Mouse (Mus musculus): ENCODE measurements around the gene Btbd2. TPM values are rescaled to one million over a fixed set of nuclear protein-coding genes. Genes with fewer than 3 reads are reported as not detected.
A peak's percentile ranks its signal among the peaks of the same experiment; 100 is the strongest.

Gene Btbd2
- polyA plus RNA-seq, 1 experiment from 2014 or later: 10.7 TPM

DNA sequence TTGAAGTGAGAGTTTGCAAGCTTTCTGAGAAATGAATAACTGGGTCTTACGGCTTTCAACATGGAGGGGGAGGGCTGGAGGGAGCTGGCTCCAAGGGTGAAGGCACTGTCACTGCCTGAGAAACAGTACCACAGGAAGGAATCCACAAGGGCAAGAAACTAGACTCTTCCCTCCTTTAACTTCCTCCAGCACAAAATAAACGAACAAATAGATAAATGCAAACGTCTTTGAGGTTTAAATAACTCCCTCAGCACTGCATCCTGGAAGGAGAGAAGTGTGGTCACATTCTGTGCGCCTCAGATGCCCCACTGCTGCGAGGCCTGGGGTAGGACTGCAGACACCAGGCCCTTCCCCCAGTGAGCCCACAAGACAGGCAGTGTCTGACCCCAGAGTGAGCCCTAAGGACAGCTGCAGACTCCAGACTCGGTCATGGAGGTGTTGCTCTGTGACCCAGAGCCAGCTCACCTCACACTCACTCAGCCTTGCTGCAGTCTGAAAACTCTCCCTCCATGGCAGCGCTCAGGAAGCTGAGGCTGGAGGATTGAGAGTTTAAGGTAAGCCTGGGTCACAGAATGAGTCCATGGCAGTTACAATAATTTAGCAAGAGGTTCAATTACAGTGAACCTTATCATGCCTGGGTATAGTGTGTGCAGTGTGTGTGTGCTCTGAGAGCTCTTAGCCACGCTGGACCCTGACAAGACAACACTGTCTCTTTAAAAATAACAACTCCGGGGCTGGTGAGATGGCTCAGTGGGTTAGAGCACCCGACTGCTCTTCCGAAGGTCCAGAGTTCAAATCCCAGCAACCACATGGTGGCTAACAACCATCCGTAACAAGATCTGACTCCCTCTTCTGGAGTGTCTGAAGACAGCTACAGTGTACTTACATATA lies 39.9 kb upstream of the Btbd2 start:
- TF ChIP-seq CTCF (IDR thresholded peaks at IDR 0.05; ENCODE audit: low read depth) (no peak), EP300 (IDR thresholded peaks at IDR 0.05; ENCODE audit: low read depth) (no peak)
- Histone ChIP-seq H3K9ac (replicated peaks) (peak overlapping the region; percentile 26), H3K9me3 (ENCODE audit: low read length) (no peaks in the 10 kb centered on the region), H3K4me1 (ENCODE audit: insufficient read depth) (peaks cover 93% of the 10 kb centered on the region), H3K4me2 (ENCODE audit: low read depth, low read length) (peak overlapping the region; percentile 47), H3K27me3 (ENCODE audit: insufficient read depth, low read length) (no peaks in the 10 kb centered on the region), H3K4me3 (ENCODE audit: low read depth, low read length) (no peak overlapping the region), H3K36me3 (replicated peaks; ENCODE audit: insufficient read depth, low read length) (peaks cover 10% of the 10 kb centered on the region), H3K27ac (ENCODE audit: low read depth) (peak overlapping the region; percentile 95)
- no peak for DNase-seq
- WGBS (ENCODE audit: insufficient replicate concordance): 32% methylated on average over 11 of the region's 12 CpGs
- ATAC-seq: no peak

- ATAC-seq (no peak), DNase-seq (no peak)
- H3K9me3 ChIP-seq (ENCODE audit: low read length): no peaks in the 10 kb centered on the region
- WGBS (ENCODE audit: insufficient replicate concordance): 37% methylated on average over 10 of the region's 10 CpGs
- peak overlapping the region; percentile 47 for H3K4me2 ChIP-seq (ENCODE audit: low read depth, low read length)
- TF ChIP-seq CTCF (IDR thresholded peaks at IDR 0.05; ENCODE audit: low read depth): no peak
- TF ChIP-seq EP300 (IDR thresholded peaks at IDR 0.05; ENCODE audit: low read depth): no peak
- H3K9ac ChIP-seq (replicated peaks): peak overlapping the region; percentile 26
- H3K27ac ChIP-seq (ENCODE audit: low read depth): peak overlapping the region; percentile 95
- no peak overlapping the region for H3K4me3 ChIP-seq (ENCODE audit: low read depth, low read length)
- peaks cover 89% of the 10 kb centered on the region for H3K4me1 ChIP-seq (ENCODE audit: insufficient read depth)
- peaks cover 12% of the 10 kb centered on the region for H3K36me3 ChIP-seq (replicated peaks; ENCODE audit: insufficient read depth, low read length)
- H3K27me3 ChIP-seq (ENCODE audit: insufficient read depth, low read length): no peaks in the 10 kb centered on the region
Measured at GRCm38 (mm10) chr10:80695801-80696501, 39.1 kb upstream of the Btbd2 start.

DNA sequence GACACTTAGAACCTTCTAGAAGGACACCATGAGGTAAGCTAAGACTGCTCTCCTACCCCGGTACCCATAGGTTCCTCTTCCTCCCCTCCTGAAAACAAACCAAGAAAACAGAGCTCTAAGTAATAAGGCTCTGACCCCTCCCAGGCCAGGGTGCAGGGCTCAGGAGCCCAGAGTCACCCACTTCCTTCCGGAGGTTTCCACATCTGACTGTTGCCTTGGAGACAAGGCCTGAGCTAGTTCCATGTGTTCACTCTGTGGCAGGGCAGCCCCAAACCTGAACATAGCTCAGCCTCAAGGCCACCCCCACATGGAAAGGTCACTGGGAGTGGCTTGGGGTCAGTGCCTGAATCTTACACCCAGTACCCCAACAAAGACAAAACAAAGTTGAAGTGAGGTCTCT lies 38.3 kb upstream of the Btbd2 start:
- H3K27me3 ChIP-seq (ENCODE audit: insufficient read depth, low read length): no peaks in the 10 kb centered on the region
- peaks cover 19% of the 10 kb centered on the region for H3K36me3 ChIP-seq (replicated peaks; ENCODE audit: insufficient read depth, low read length)
- peak overlapping the region; percentile 95 for H3K27ac ChIP-seq (ENCODE audit: low read depth)
- 27% methylated on average over 2 of the region's 2 CpGs for WGBS (ENCODE audit: insufficient replicate concordance)
- 0 out of 2 replicates have a peak overlapping the region, but pooled peaks have one; percentile 8 for H3K4me3 ChIP-seq (ENCODE audit: low read depth, low read length)
- no peak for TF ChIP-seq CTCF (IDR thresholded peaks at IDR 0.05; ENCODE audit: low read depth)
- peak; percentile 53; the same call in 1 of the 2 replicates for TF ChIP-seq EP300 (IDR thresholded peaks at IDR 0.05; ENCODE audit: low read depth)
- DNase-seq (peak; percentile 78), ATAC-seq (peak; percentile 37)
- peak overlapping the region; percentile 50 for H3K4me2 ChIP-seq (ENCODE audit: low read depth, low read length)
- H3K4me1 ChIP-seq (ENCODE audit: insufficient read depth): peaks cover 81% of the 10 kb centered on the region
- H3K9ac ChIP-seq (replicated peaks): peak overlapping the region; percentile 48
- H3K9me3 ChIP-seq (ENCODE audit: low read length): no peaks in the 10 kb centered on the region

DNA sequence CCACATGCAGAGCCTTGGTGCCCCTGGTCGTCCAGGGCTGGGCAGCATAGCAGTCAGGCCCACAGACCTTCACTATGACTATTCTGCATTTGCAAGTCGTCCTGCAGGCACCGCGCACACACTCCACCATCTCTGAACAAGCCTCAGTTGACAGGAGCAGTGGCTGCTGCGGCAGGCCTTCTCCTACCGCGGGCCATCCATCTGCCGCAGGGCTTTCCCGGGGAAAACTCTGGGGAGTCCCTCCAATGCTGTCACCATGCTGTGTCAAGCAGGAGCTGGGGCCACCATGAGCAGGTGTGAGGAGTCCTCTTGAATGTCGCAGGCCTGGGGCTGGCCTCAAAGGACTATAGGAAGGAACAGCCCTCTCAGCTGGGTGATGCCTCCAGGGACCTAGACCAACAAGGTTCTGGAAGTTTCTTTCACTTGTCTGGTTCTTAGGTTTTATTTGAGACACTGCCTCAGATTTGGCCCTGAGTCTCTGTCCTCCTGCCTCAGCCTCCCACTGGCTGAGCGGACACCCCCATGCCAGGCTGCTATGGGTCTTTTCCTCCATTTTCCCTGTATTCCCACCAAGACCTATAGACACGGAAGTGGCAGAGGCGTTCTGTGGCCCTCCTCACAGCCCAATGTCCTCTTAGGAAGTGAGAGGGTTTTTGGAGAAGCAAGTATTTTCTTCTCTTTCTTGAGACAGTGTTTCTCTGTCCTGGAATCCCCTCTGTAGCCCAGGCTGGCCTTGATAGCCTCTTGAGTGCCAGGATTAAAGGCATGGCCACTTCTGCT lies 37.5 kb upstream of the Btbd2 start:
- H3K9ac ChIP-seq (replicated peaks): peak overlapping the region; percentile 48
- WGBS (ENCODE audit: insufficient replicate concordance): 80% methylated on average over 13 of the region's 13 CpGs
- no peak for ATAC-seq
- peak overlapping the region; percentile 50 for H3K4me2 ChIP-seq (ENCODE audit: low read depth, low read length)
- H3K27me3 ChIP-seq (ENCODE audit: insufficient read depth, low read length): no peaks in the 10 kb centered on the region
- peaks cover 73% of the 10 kb centered on the region for H3K4me1 ChIP-seq (ENCODE audit: insufficient read depth)
- H3K4me3 ChIP-seq (ENCODE audit: low read depth, low read length): 0 out of 2 replicates have a peak overlapping the region, but pooled peaks have one; percentile 8
- TF ChIP-seq CTCF (IDR thresholded peaks at IDR 0.05; ENCODE audit: low read depth): no peak
- TF ChIP-seq EP300 (IDR thresholded peaks at IDR 0.05; ENCODE audit: low read depth): no peak
- DNase-seq: no peak
- no peaks in the 10 kb centered on the region for H3K9me3 ChIP-seq (ENCODE audit: low read length)
- peaks cover 28% of the 10 kb centered on the region for H3K36me3 ChIP-seq (replicated peaks; ENCODE audit: insufficient read depth, low read length)
- H3K27ac ChIP-seq (ENCODE audit: low read depth): peak overlapping the region; percentile 95

GRCm38 (mm10) chr10:80693401-80694045 lies 36.7 kb upstream of the Btbd2 start:
- ATAC-seq (no peak), DNase-seq (no peak)
- Histone ChIP-seq H3K4me1 (ENCODE audit: insufficient read depth) (peaks cover 65% of the 10 kb centered on the region), H3K27me3 (ENCODE audit: insufficient read depth, low read length) (no peaks in the 10 kb centered on the region), H3K4me3 (ENCODE audit: low read depth, low read length) (no peak overlapping the region), H3K4me2 (ENCODE audit: low read depth, low read length) (peak overlapping the region; percentile 42; the same call in 1 of the 2 replicates), H3K9me3 (ENCODE audit: low read length) (no peaks in the 10 kb centered on the region), H3K27ac (ENCODE audit: low read depth) (peak overlapping the region; percentile 95), H3K36me3 (replicated peaks; ENCODE audit: insufficient read depth, low read length) (peaks cover 31% of the 10 kb centered on the region), H3K9ac (replicated peaks) (peak overlapping the region; percentile 11; the same call in 1 of the 2 replicates)
- no peak for TF ChIP-seq CTCF (IDR thresholded peaks at IDR 0.05; ENCODE audit: low read depth)
- TF ChIP-seq EP300 (IDR thresholded peaks at IDR 0.05; ENCODE audit: low read depth): no peak
- 69% methylated on average over 12 of the region's 12 CpGs for WGBS (ENCODE audit: insufficient replicate concordance)

Data from liver, postnatal 0 days (tissue).